Mouse (Mus musculus) heart, embryonic 10.5 days (tissue): Measurements from ENCODE around the gene Coq7. TPM values are rescaled to one million over a fixed set of nuclear protein-coding genes. Genes with fewer than 3 reads are reported as not detected.

ENCODE experiments used
- DNase-seq: peaks from one replicate; pipeline ENCODE4 v3.0.0-alpha.2; 2017; ENCODE audit warnings: low spot score
- H3K27ac ChIP-seq: fragments of 300-500 bp; sonication (generic); 2 replicates; pipeline ENCODE4 v1.5.1; 2016; ENCODE audit warnings: mild to moderate bottlenecking
- H3K27me3 ChIP-seq: fragments of 300-500 bp; sonication (generic); 2 replicates; pipeline ENCODE4 v1.6.1; 2016; ENCODE audit warnings: mild to moderate bottlenecking; ENCODE audit not compliant: poor library complexity, insufficient read depth, severe bottlenecking
- H3K36me3 ChIP-seq: fragments of 300-500 bp; sonication (generic); 2 replicates; pipeline ENCODE4 v1.6.1; 2016; ENCODE audit warnings: mild to moderate bottlenecking, moderate library complexity
- H3K4me1 ChIP-seq: fragments of 300-500 bp; sonication (generic); 2 replicates; pipeline ENCODE4 v1.6.1; 2016; ENCODE audit warnings: mild to moderate bottlenecking
- H3K4me3 ChIP-seq: fragments of 300-500 bp; sonication (generic); 2 replicates; pipeline ENCODE4 v1.5.1; 2016; ENCODE audit warnings: mild to moderate bottlenecking, moderate library complexity
- H3K9me3 ChIP-seq: fragments of 300-500 bp; sonication (generic); 2 replicates; pipeline ENCODE4 v1.6.1; 2016; ENCODE audit warnings: mild to moderate bottlenecking, moderate library complexity
- WGBS: fragments of 180-500 bp; shearing (Covaris S2); methylation state at CpG from one replicate; pipeline ENCODE4 v1.1.7; 2016; 5-methylcytosine and 5-hydroxymethylcytosine counted together
- polyA plus RNA-seq: library from polyadenylated mRNA; unstranded; fragments of >200 nt; fragmentation: Nextera tagmentation; extraction: Ambion mirVana; gene quantifications from 2 replicates; pipeline ENCODE4 v1.2.1, GENCODE M21; 2016

The Coq7 gene
- 151 and 174 TPM in 2 replicates for polyA plus RNA-seq

GRCm38 (mm10) chr7:118533178-118533578 is at the start of gene Coq7:
Gene Coq7 (minus strand): TSS chr7:118533356.
- Histone ChIP-seq H3K4me1 (peaks cover 4% of the 10 kb centered on the region; the same call in 1 of the 2 replicates), H3K4me3 (peak within 1 kb of the TSS; percentile 80), H3K27ac (peak within 1 kb of the TSS; percentile 100), H3K27me3 (no peaks in the 10 kb centered on the region), H3K36me3 (0 out of 2 replicates have a peak, but pooled peaks cover under 1% of the 10 kb centered on the region), H3K9me3 (no peaks in the 10 kb centered on the region)
- WGBS: under 1% methylated on average over 31 of the region's 31 CpGs
- peak; percentile 98 for DNase-seq

- H3K9me3 ChIP-seq: no peaks in the 10 kb centered on the region; the same call in 1 of the 2 replicates
- H3K27me3 ChIP-seq: peaks cover 18% of the 10 kb centered on the region
- 64% methylated on average over 2 of the region's 2 CpGs for WGBS
- DNase-seq: no peak
- peaks cover 22% of the 10 kb centered on the region; the same call in 1 of the 2 replicates for H3K4me1 ChIP-seq
- 0 out of 2 replicates have a peak, but pooled peaks cover 7% of the 10 kb centered on the region for H3K36me3 ChIP-seq
- no peak overlapping the region for H3K4me3 ChIP-seq
- H3K27ac ChIP-seq: no peak overlapping the region
Measured at GRCm38 (mm10) chr7:118579938-118580337, 46.8 kb upstream of the Coq7 start.

- Histone ChIP-seq H3K36me3 (0 out of 2 replicates have a peak, but pooled peaks cover 7% of the 10 kb centered on the region), H3K9me3 (no peaks in the 10 kb centered on the region; the same call in 1 of the 2 replicates), H3K27ac (peak overlapping the region; percentile 12; the same call in 1 of the 2 replicates), H3K4me1 (peaks cover 11% of the 10 kb centered on the region; the same call in 1 of the 2 replicates), H3K4me3 (no peak overlapping the region), H3K27me3 (peaks cover 15% of the 10 kb centered on the region)
- WGBS: 55% methylated on average over 3 of the region's 3 CpGs
- DNase-seq: no peak
Measured at GRCm38 (mm10) chr7:118578269-118578668, 45.1 kb upstream of the Coq7 start.

GRCm38 (mm10) chr7:118572039-118572438 is 38.9 kb upstream of the Coq7 start:
- WGBS: 62% methylated on average over 5 of the region's 5 CpGs
- no peaks in the 10 kb centered on the region for H3K4me1 ChIP-seq
- no peaks in the 10 kb centered on the region for H3K9me3 ChIP-seq

GRCm38 (mm10) chr7:118571350-118571749 is 38.2 kb upstream of the Coq7 start:
- H3K4me1 ChIP-seq: no peaks in the 10 kb centered on the region
- no peaks in the 10 kb centered on the region for H3K27me3 ChIP-seq
- no peak overlapping the region for H3K27ac ChIP-seq
- 43% methylated on average over 5 of the region's 5 CpGs for WGBS
- no peaks in the 10 kb centered on the region for H3K36me3 ChIP-seq
- DNase-seq: no peak
- H3K9me3 ChIP-seq: no peaks in the 10 kb centered on the region
- no peak overlapping the region for H3K4me3 ChIP-seq

More at GRCm38 (mm10) chr7:118572039-118572438, 38.9 kb upstream of the Coq7 start:
- DNase-seq: no peak
- H3K36me3 ChIP-seq: no peaks in the 10 kb centered on the region
- no peak overlapping the region for H3K4me3 ChIP-seq
- no peaks in the 10 kb centered on the region for H3K27me3 ChIP-seq
- H3K27ac ChIP-seq: no peak overlapping the region

- Histone ChIP-seq H3K36me3 (no peaks in the 10 kb centered on the region), H3K9me3 (no peaks in the 10 kb centered on the region), H3K4me3 (no peak overlapping the region), H3K4me1 (no peaks in the 10 kb centered on the region), H3K27me3 (no peaks in the 10 kb centered on the region), H3K27ac (no peak overlapping the region)
- DNase-seq: no peak
- WGBS: 81% methylated on average over 6 of the region's 6 CpGs
Measured at GRCm38 (mm10) chr7:118569121-118569543, 36.0 kb upstream of the Coq7 start.

GRCm38 (mm10) chr7:118554290-118554689 is 21.1 kb upstream of the Coq7 start:
- H3K36me3 ChIP-seq: peaks cover 5% of the 10 kb centered on the region; the same call in 1 of the 2 replicates
- WGBS: 92% methylated on average over 2 of the region's 2 CpGs
- no peaks in the 10 kb centered on the region for H3K4me1 ChIP-seq
- H3K9me3 ChIP-seq: no peaks in the 10 kb centered on the region
- no peaks in the 10 kb centered on the region for H3K27me3 ChIP-seq
- no peak for DNase-seq
- H3K4me3 ChIP-seq: no peak overlapping the region
- H3K27ac ChIP-seq: no peak overlapping the region

GRCm38 (mm10) chr7:118553881-118554280 is 20.7 kb upstream of the Coq7 start:
- no peaks in the 10 kb centered on the region for H3K9me3 ChIP-seq
- no peak overlapping the region for H3K27ac ChIP-seq
- no peaks in the 10 kb centered on the region for H3K27me3 ChIP-seq
- no peaks in the 10 kb centered on the region for H3K4me1 ChIP-seq
- WGBS: 67% methylated on average over 4 of the region's 4 CpGs
- H3K36me3 ChIP-seq: peaks cover 8% of the 10 kb centered on the region; the same call in 1 of the 2 replicates
- no peak overlapping the region for H3K4me3 ChIP-seq
- no peak for DNase-seq

GRCm38 (mm10) chr7:118547451-118547850 is 14.3 kb upstream of the Coq7 start:
- peaks cover 8% of the 10 kb centered on the region; the same call in 1 of the 2 replicates for H3K36me3 ChIP-seq
- DNase-seq: no peak
- H3K4me3 ChIP-seq: no peak overlapping the region
- WGBS: 72% methylated on average over 10 of the region's 10 CpGs
- H3K4me1 ChIP-seq: no peaks in the 10 kb centered on the region
- H3K9me3 ChIP-seq: no peaks in the 10 kb centered on the region
- no peak overlapping the region for H3K27ac ChIP-seq
- H3K27me3 ChIP-seq: no peaks in the 10 kb centered on the region; the same call in 1 of the 2 replicates

GRCm38 (mm10) chr7:118544128-118544527 is 11.0 kb upstream of the Coq7 start:
- no peak for DNase-seq
- Histone ChIP-seq H3K4me1 (no peaks in the 10 kb centered on the region), H3K27me3 (no peaks in the 10 kb centered on the region; the same call in 1 of the 2 replicates), H3K36me3 (0 out of 2 replicates have a peak, but pooled peaks cover under 1% of the 10 kb centered on the region), H3K4me3 (no peak overlapping the region), H3K27ac (no peak overlapping the region), H3K9me3 (no peaks in the 10 kb centered on the region)
- WGBS: 86% methylated on average over 4 of the region's 4 CpGs

- 87% methylated on average over 4 of the region's 4 CpGs for WGBS
- DNase-seq: no peak
- H3K4me3 ChIP-seq: no peak overlapping the region
- H3K4me1 ChIP-seq: peaks cover 4% of the 10 kb centered on the region; the same call in 1 of the 2 replicates
- no peaks in the 10 kb centered on the region for H3K9me3 ChIP-seq
- no peak overlapping the region for H3K27ac ChIP-seq
- no peaks in the 10 kb centered on the region for H3K36me3 ChIP-seq
- no peaks in the 10 kb centered on the region for H3K27me3 ChIP-seq
Measured at GRCm38 (mm10) chr7:118535076-118535475, 1.9 kb upstream of the Coq7 start.

- Histone ChIP-seq H3K4me3 (no peak overlapping the region), H3K27ac (no peak overlapping the region), H3K27me3 (no peaks in the 10 kb centered on the region), H3K9me3 (no peaks in the 10 kb centered on the region), H3K4me1 (peaks cover 4% of the 10 kb centered on the region; the same call in 1 of the 2 replicates), H3K36me3 (no peaks in the 10 kb centered on the region)
- DNase-seq: no peak
- WGBS: 75% methylated on average over 3 of the region's 3 CpGs
Measured at GRCm38 (mm10) chr7:118534326-118534725, 1.2 kb upstream of the Coq7 start.

- H3K9me3 ChIP-seq: no peaks in the 10 kb centered on the region
- peak; percentile 99 for DNase-seq
- peak overlapping the region; percentile 100 for H3K27ac ChIP-seq
- H3K4me1 ChIP-seq: peaks cover 4% of the 10 kb centered on the region; the same call in 1 of the 2 replicates
- 2% methylated on average over 36 of the region's 36 CpGs for WGBS
- H3K36me3 ChIP-seq: peaks cover 5% of the 10 kb centered on the region
- no peaks in the 10 kb centered on the region for H3K27me3 ChIP-seq
- H3K4me3 ChIP-seq: peak overlapping the region; percentile 80
Measured at GRCm38 (mm10) chr7:118532519-118533177, 508 bp downstream of the Coq7 start.
